Comparison of ENCODE assay signal across 19 mouse cellular contexts in genomic region chr10:18435454-18435853, GRCm38 (mm10).
DNase-seq lines count a peak whose midpoint lies in the region; ATAC-seq lines count a peak whose summit lies in the region.
"Had no signal": no experiment of that assay in that cellular context is flagged by ENCODE, and none has a peak within 500 bp of the region (broad histone marks: within the 10 kb centered on the region; RNA-seq: fewer than 3 reads in every experiment).

No protein-coding gene starts in this region.

- ATAC-seq in heart, embryonic 13.5 days (ENCODE audit: extremely low read depth, insufficient number of reproducible peaks, low FRiP score, low TSS enrichment), result no peak
- no peak for ATAC-seq in heart, embryonic 11.5 days (replicated peaks; ENCODE audit: insufficient number of reproducible peaks, low FRiP score, low TSS enrichment)
- peak; percentile 35; the same call in 1 of the 2 replicates for ATAC-seq in liver, embryonic 16.5 days (ENCODE audit: low read depth)
- ATAC-seq in liver, embryonic 12.5 days, result no peak
- ATAC-seq in embryonic facial prominence, embryonic 14.5 days (ENCODE audit: low read depth), result peak; percentile 41; the same call in 1 of the 2 replicates
- no peak for ATAC-seq in stomach, embryonic 14.5 days (ENCODE audit: insufficient number of reproducible peaks, insufficient read depth, low FRiP score, low read depth)

- peak overlapping the region; percentile 37 for H3K4me2 ChIP-seq in heart, embryonic 13.5 days
- no peak overlapping the region for H3K4me2 ChIP-seq in heart, embryonic 11.5 days
- no peak overlapping the region for H3K4me2 ChIP-seq in liver, embryonic 16.5 days (ENCODE audit: low read depth, low read length)
- H3K4me2 ChIP-seq in liver, embryonic 12.5 days, result no peak overlapping the region
- H3K4me2 ChIP-seq in embryonic facial prominence, embryonic 14.5 days (ENCODE audit: low read depth, low read length), result peak overlapping the region; percentile 36
- H3K4me2 ChIP-seq in stomach, embryonic 14.5 days (replicated peaks; ENCODE audit: low read depth, low read length), result 0 out of 2 replicates have a peak overlapping the region, but pooled peaks have one; percentile 10
- H3K4me2 ChIP-seq: hindbrain, embryonic 15.5 days had no signal

- no peaks in the 10 kb centered on the region for H3K36me3 ChIP-seq in heart, embryonic 13.5 days
- no peaks in the 10 kb centered on the region for H3K36me3 ChIP-seq in heart, embryonic 11.5 days (ENCODE audit: control insufficient read depth, insufficient read depth, low read length)
- H3K36me3 ChIP-seq in liver, embryonic 16.5 days (ENCODE audit: control insufficient read depth, insufficient read depth), result no peaks in the 10 kb centered on the region
- H3K36me3 ChIP-seq in liver, embryonic 12.5 days, result no peaks in the 10 kb centered on the region
- H3K36me3 ChIP-seq in embryonic facial prominence, embryonic 14.5 days (ENCODE audit: control insufficient read depth, insufficient read depth, low read length), result no peaks in the 10 kb centered on the region
- no peaks in the 10 kb centered on the region for H3K36me3 ChIP-seq in stomach, embryonic 14.5 days (ENCODE audit: control insufficient read depth, insufficient read depth, low read length)
- no peaks in the 10 kb centered on the region for H3K36me3 ChIP-seq in forebrain, embryonic 10.5 days (replicated peaks)
- H3K36me3 ChIP-seq: hindbrain, embryonic 15.5 days had no signal

- no peaks in the 10 kb centered on the region for H3K9me3 ChIP-seq in heart, embryonic 13.5 days
- no peaks in the 10 kb centered on the region for H3K9me3 ChIP-seq in heart, embryonic 11.5 days (replicated peaks; ENCODE audit: control insufficient read depth, low read length)
- no peaks in the 10 kb centered on the region for H3K9me3 ChIP-seq in liver, embryonic 16.5 days (replicated peaks; ENCODE audit: control insufficient read depth, low read length)
- no peaks in the 10 kb centered on the region for H3K9me3 ChIP-seq in liver, embryonic 12.5 days (replicated peaks)
- no peaks in the 10 kb centered on the region for H3K9me3 ChIP-seq in embryonic facial prominence, embryonic 14.5 days (ENCODE audit: control insufficient read depth, low read length)
- H3K9me3 ChIP-seq in stomach, embryonic 14.5 days (ENCODE audit: control insufficient read depth, low read depth, low read length), result no peaks in the 10 kb centered on the region
- H3K9me3 ChIP-seq in forebrain, embryonic 10.5 days, result no peaks in the 10 kb centered on the region
- H3K9me3 ChIP-seq: hindbrain, embryonic 15.5 days had no signal

- H3K27ac ChIP-seq in heart, embryonic 13.5 days (replicated peaks), result peak overlapping the region; percentile 82
- no peak overlapping the region for H3K27ac ChIP-seq in heart, embryonic 11.5 days (ENCODE audit: low read depth, low read length)
- no peak overlapping the region for H3K27ac ChIP-seq in liver, embryonic 16.5 days (ENCODE audit: low read length)
- H3K27ac ChIP-seq in liver, embryonic 12.5 days, result no peak overlapping the region
- peak overlapping the region; percentile 82 for H3K27ac ChIP-seq in embryonic facial prominence, embryonic 14.5 days (replicated peaks; ENCODE audit: low read depth, low read length)
- H3K27ac ChIP-seq in stomach, embryonic 14.5 days (ENCODE audit: low read length), result peak overlapping the region; percentile 72; the same call in 1 of the 2 replicates
- no peak overlapping the region for H3K27ac ChIP-seq in forebrain, embryonic 10.5 days
- H3K27ac ChIP-seq: hindbrain, embryonic 15.5 days had no signal

- H3K4me3 ChIP-seq in heart, embryonic 13.5 days, result no peak overlapping the region
- no peak overlapping the region for H3K4me3 ChIP-seq in heart, embryonic 11.5 days (ENCODE audit: low read depth, low read length)
- no peak overlapping the region for H3K4me3 ChIP-seq in liver, embryonic 16.5 days (ENCODE audit: low read depth, low read length)
- H3K4me3 ChIP-seq in liver, embryonic 12.5 days, result no peak overlapping the region
- H3K4me3 ChIP-seq in embryonic facial prominence, embryonic 14.5 days (ENCODE audit: low read depth, low read length), result no peak overlapping the region
- no peak overlapping the region for H3K4me3 ChIP-seq in stomach, embryonic 14.5 days (ENCODE audit: low read depth, low read length)
- no peak overlapping the region for H3K4me3 ChIP-seq in forebrain, embryonic 10.5 days
- H3K4me3 ChIP-seq: hindbrain, embryonic 15.5 days had no signal

- 74% methylated on average over 6 of the region's 6 CpGs for WGBS in heart, embryonic 13.5 days
- 79% methylated on average over 6 of the region's 6 CpGs for WGBS in heart, embryonic 11.5 days (ENCODE audit: insufficient replicate concordance)
- WGBS in liver, embryonic 16.5 days (ENCODE audit: insufficient replicate concordance), result 63% methylated on average over 6 of the region's 6 CpGs
- WGBS in liver, embryonic 12.5 days (ENCODE audit: insufficient replicate concordance), result 74% methylated on average over 6 of the region's 6 CpGs
- WGBS in embryonic facial prominence, embryonic 14.5 days, result 35% methylated on average over 6 of the region's 6 CpGs
- WGBS in stomach, embryonic 14.5 days, result 35% methylated on average over 6 of the region's 6 CpGs
- 86% methylated on average over 6 of the region's 6 CpGs for WGBS in forebrain, embryonic 10.5 days

- no peaks in the 10 kb centered on the region for H3K27me3 ChIP-seq in heart, embryonic 13.5 days (replicated peaks)
- H3K27me3 ChIP-seq in heart, embryonic 11.5 days (ENCODE audit: control insufficient read depth, insufficient read depth, low read length), result no peaks in the 10 kb centered on the region
- no peaks in the 10 kb centered on the region for H3K27me3 ChIP-seq in liver, embryonic 16.5 days (ENCODE audit: control insufficient read depth, insufficient read depth, low read depth, low read length)
- H3K27me3 ChIP-seq in liver, embryonic 12.5 days (replicated peaks), result 0 out of 2 replicates have a peak, but pooled peaks cover 6% of the 10 kb centered on the region
- no peaks in the 10 kb centered on the region for H3K27me3 ChIP-seq in embryonic facial prominence, embryonic 14.5 days (replicated peaks; ENCODE audit: control insufficient read depth, insufficient read depth, low read length)
- no peaks in the 10 kb centered on the region for H3K27me3 ChIP-seq in stomach, embryonic 14.5 days (ENCODE audit: control insufficient read depth, insufficient read depth, low read length)
- H3K27me3 ChIP-seq in forebrain, embryonic 10.5 days (ENCODE audit: poor library complexity, severe bottlenecking), result no peaks in the 10 kb centered on the region
- H3K27me3 ChIP-seq: hindbrain, embryonic 15.5 days had no signal

- no peak overlapping the region for H3K9ac ChIP-seq in heart, embryonic 13.5 days
- H3K9ac ChIP-seq in heart, embryonic 11.5 days (ENCODE audit: low read depth, low read length), result no peak overlapping the region
- H3K9ac ChIP-seq in liver, embryonic 16.5 days (ENCODE audit: low read depth, low read length), result no peak overlapping the region
- no peak overlapping the region for H3K9ac ChIP-seq in liver, embryonic 12.5 days
- no peak overlapping the region for H3K9ac ChIP-seq in embryonic facial prominence, embryonic 14.5 days (ENCODE audit: low read depth, low read length)
- no peak overlapping the region for H3K9ac ChIP-seq in stomach, embryonic 14.5 days (replicated peaks; ENCODE audit: low read depth, low read length)
- H3K9ac ChIP-seq: hindbrain, embryonic 15.5 days had no signal

- DNase-seq in embryonic facial prominence, embryonic 14.5 days (ENCODE audit: low spot score), result peak; percentile 83
- DNase-seq in forebrain, embryonic 10.5 days (ENCODE audit: extremely low spot score, low spot score), result no peak
- DNase-seq in right cerebral cortex, postnatal 10 days (ENCODE audit: low spot score in 2 of 2), result no peak
- DNase-seq: B cell, adult 2 months; cerebellum, adult 11 months; cerebellum, postnatal 25 days; gastrocnemius, postnatal 14 days; kidney, adult 9 months; layer of hippocampus, postnatal 36 days; left cerebral cortex, postnatal 4 days; midbrain, embryonic 14.5 days; right cerebral cortex, adult 18-20 months; spleen, adult 18-20 months had no signal

- peaks cover 74% of the 10 kb centered on the region for H3K4me1 ChIP-seq in heart, embryonic 13.5 days
- H3K4me1 ChIP-seq in heart, embryonic 11.5 days (ENCODE audit: control insufficient read depth, insufficient read depth, low read length), result peaks cover 32% of the 10 kb centered on the region
- no peaks in the 10 kb centered on the region for H3K4me1 ChIP-seq in liver, embryonic 16.5 days (ENCODE audit: control insufficient read depth, low read depth, low read length)
- peaks cover 7% of the 10 kb centered on the region for H3K4me1 ChIP-seq in liver, embryonic 12.5 days
- H3K4me1 ChIP-seq in embryonic facial prominence, embryonic 14.5 days (ENCODE audit: control insufficient read depth, insufficient read depth, low read length), result peaks cover 45% of the 10 kb centered on the region
- H3K4me1 ChIP-seq in stomach, embryonic 14.5 days (ENCODE audit: control insufficient read depth, insufficient read depth, low read length), result peaks cover 26% of the 10 kb centered on the region
- H3K4me1 ChIP-seq in forebrain, embryonic 10.5 days, result peaks cover 54% of the 10 kb centered on the region

Comparison
In these comparisons a context has a peak if more than half of its experiments do, and no peak if none do; other contexts are left out.
1. ATAC-seq: peak in liver, embryonic 16.5 days (single experiment) and embryonic facial prominence, embryonic 14.5 days (single experiment); none in heart, embryonic 13.5 days (single experiment), heart, embryonic 11.5 days (single experiment), liver, embryonic 12.5 days (single experiment) and stomach, embryonic 14.5 days (single experiment).
2. H3K27ac ChIP-seq: peak in heart, embryonic 13.5 days (single experiment), embryonic facial prominence, embryonic 14.5 days (single experiment) and stomach, embryonic 14.5 days (single experiment); none in heart, embryonic 11.5 days (single experiment), liver, embryonic 16.5 days (single experiment), liver, embryonic 12.5 days (single experiment) and forebrain, embryonic 10.5 days (single experiment).
3. H3K4me2 ChIP-seq: peak in heart, embryonic 13.5 days (single experiment), embryonic facial prominence, embryonic 14.5 days (single experiment) and stomach, embryonic 14.5 days (single experiment); none in heart, embryonic 11.5 days (single experiment), liver, embryonic 16.5 days (single experiment) and liver, embryonic 12.5 days (single experiment).